Mouse (Mus musculus) T-helper 2 cell (primary cell): ENCODE measurements around the gene Nlrp6.
"Not testable (repeated sequence)": the region's sequence is repeated elsewhere in the genome, so short reads cannot be mapped to it uniquely, and the experiment has no call there.

Experiments
- in situ Hi-C: fragments of 300-600 bp; cut with MboI, MseI; formaldehyde crosslinking; loops from one replicate; pipeline ENCODE4 v1.15.1; 2025; ENCODE audit warnings: high pct_unique_total_duplicates

Gene Nlrp6

DNA sequence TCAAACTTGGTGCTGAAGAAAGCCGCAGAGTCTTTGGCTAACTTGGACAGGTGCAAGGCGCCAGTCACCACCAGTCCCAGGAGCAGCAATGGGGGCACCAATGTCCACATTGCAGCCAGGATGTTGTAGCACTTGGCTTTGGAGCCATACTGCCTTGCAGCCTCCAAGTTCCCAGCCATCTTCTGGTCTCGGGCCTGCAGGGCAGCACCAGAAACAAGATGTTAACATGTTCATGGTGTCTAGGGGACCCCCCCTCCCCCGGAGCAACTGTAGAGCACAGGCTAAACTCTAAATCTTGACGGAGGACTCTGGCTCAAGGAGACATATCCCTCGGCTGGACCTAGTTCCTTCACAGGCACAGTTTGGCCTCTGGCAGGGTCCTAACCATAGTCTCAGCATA lies 28.6 kb downstream of the Nlrp6 start:
- in situ Hi-C loops: loop anchor here (5.0 kb wide), 1 partner anchor 953 kb away; no protein-coding TSS in a partner anchor

DNA sequence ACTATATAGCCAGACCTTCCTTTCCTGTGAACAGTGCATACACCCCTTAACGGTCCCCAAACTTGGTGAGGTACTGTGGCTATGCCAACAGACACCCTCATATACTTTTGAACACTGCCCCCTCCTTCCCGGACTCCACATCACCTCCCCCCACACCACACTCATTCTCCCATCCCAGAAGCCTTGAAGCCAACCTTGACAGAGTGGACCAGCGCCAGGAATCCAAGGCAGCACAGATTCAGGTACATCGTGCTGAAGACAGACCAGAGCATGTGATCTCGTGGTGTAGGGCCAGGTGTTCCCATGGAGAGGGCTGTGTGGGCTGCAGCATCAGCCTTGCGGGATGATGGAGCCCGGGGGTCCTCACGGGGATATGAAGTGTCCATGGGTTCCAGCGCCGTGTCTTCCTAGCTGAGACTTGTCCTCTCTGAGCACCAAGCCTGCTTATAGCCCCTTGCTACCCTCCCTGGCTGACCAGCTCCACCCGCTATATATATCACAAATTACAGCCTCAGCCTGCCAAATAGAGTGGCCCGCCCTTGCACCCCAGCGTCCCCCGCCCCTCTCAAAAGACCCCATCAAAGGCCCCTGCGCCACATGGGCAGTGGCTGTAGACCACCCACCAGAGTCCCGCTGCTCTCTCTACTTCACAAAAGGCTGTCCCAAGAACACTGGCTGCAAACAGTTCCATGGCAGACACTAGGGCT lies 29.3 kb downstream of the Nlrp6 start, which contains the start of gene Ifitm5:
Gene Ifitm5, minus strand, starts transcription at position 468 of the 707 bp plus-strand sequence.
- in situ Hi-C loops: loop anchor here (5.0 kb wide), 1 partner anchor 952 kb away; no protein-coding TSS in a partner anchor

DNA sequence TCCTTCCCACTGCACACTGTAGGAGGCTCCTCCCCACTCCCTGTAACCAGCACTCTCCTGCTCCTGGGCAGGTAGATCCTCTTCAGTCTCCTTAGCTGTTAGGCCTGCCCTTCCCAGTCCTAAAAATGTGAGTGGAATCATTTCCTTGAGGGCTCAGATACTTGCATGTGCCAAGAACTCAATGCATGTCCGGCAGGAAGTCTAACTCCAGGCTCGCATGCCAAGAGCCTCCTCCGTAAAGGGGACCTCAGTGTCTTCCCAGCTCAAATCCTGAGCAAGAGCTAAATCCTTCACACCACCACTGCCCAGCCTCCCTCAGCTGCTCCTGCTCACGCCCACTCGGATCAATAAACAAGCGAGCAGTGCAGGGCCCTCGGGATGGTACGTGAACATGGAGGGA lies 30.3 kb downstream of the Nlrp6 start:
- in situ Hi-C loops: no loop called here

DNA sequence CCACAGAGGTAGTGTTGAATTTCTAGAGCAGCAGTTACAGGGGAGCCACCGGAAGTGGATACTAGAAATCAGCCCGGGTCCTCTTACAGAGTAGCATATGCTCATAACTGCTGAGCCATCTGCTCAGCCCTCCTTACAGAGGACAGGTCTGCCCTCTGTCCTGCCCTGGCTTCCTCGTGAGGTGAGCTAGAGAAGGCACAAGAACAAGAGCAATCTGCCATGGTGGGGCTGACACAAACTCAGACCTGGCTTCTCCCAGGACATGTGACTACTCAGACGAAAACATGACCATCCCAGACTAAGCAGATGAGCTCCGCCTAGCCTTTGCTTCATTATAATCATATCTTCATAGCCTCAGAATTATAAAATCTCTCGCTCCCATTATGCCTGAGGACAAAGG lies 31.1 kb downstream of the Nlrp6 start:
- in situ Hi-C loops: no loop called here

DNA sequence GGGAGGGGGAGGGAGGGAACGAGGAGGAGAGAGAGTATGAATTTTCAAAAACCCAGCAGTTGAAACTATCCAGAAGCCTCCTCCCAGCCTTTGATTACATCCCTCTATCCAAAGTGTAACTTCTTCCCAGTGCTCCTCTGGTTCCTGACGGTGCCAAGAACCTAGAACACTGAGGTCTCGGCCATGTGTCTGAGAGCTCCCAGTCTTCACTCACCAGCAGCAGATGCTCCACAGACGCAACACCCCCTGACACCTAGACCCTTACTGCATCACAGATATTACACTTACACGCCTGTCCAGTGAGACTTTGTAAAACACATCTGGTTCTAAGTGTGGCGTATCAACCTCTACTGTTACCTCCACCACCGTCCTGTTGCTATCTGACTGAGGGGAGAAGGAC lies 31.7 kb downstream of the Nlrp6 start:
- in situ Hi-C loops: no loop called here

DNA sequence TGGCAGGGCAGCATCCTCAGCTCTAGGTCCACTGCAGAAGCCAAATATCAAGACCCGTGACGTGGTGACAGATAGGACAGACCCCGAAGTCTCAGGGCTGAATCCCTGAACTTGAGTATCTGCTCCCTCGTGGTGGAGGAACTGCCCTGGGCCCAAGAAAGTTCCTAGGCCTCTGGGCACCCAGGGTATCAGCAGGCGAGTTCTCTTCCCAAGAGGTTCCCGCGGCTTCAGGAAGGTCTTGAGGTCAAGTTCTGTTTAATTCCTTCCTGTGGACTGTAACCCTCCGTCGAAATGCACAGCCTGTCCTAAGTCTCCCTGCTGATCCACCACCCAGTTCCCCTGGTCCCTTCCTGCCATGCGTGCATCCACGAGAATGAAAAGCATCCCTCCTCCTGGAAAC lies 32.4 kb downstream of the Nlrp6 start:
- in situ Hi-C loops: no loop called here

DNA sequence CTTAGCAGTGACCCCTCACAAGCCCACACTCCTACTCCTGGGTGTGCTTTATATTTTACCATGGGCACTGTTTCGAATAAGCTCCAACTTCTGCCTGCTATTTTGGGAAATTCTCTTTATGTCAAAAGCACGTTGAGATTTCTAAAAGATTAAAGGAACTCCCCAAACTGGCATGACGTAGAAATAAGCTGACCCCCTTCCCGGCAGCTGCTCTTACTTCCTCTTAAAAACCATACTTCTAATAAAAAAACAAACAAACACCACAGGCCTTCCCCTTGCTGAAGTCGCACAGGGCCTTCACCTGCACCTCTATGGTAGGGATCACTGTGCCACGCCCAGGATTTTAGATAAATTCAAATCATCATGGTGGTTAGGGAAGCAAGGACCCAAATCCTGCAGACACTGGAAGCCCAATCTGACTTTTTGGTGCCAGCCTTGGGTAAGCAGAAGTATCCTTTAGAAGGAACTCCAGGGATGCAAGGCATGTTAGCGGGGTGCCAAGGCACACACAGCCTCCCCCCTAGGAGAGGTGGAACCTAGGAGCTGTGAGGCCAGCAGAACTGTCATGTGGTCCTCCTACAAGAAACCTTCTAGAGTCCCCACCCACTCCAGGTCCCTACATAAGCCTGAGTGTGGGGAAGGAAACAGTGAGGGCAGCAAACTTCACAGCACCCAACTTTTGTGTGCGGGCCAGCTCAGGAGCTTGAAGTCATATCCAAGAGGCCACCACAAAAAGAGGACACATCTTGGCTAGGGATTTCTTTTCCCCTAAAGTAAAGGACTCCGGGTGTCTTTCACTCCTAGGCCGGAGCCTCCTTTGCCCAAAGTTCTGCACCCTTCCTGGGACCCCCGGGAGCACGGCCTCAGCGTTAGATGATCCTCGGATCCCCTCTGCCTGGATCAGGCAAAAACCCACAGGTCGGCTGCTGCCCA lies 33.4 kb downstream of the Nlrp6 start:
- in situ Hi-C loops: no loop called here

DNA sequence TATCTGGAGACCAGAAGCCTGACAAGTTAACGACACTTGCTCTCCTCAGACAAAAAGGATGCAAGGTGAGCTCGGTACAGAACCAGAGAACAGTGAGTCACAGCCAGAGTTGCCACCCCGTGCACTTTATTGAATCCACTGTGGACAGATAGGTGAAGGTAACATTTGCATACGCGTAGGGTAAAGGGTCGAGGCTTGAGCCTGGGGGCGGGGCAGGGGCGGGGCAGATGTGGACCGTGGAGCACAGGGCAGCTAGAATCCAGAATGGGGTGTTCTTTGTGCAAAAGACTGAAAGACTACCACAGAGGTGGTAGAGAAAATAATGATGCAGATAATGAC lies 34.0 kb downstream of the Nlrp6 start:
- in situ Hi-C loops: loop anchor here (5.0 kb wide), 2 partner anchors 63 to 98 kb away; partner anchors contain the start of gene Ifitm6

DNA sequence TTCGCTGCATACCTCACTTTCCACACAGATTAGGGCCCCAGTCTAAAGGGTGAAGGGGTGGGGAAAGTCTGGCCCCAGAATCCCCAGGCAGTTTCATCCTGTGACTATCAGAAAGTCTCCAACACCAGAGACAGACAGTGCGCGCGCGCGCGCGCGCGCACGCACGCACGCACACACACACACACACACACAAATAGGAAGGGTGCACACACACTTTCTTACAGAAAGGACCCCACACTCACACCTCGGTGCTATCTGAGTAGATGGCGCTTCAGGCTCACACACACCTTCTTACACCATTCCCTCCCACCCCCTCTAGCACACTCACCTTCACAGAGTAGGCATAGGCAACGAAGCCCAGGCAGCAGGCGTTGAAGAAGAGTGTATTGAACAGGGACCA lies 34.6 kb downstream of the Nlrp6 start:
- in situ Hi-C loops: loop anchor here (5.0 kb wide), 2 partner anchors 62 to 97 kb away; partner anchors contain the start of gene Ifitm6

DNA sequence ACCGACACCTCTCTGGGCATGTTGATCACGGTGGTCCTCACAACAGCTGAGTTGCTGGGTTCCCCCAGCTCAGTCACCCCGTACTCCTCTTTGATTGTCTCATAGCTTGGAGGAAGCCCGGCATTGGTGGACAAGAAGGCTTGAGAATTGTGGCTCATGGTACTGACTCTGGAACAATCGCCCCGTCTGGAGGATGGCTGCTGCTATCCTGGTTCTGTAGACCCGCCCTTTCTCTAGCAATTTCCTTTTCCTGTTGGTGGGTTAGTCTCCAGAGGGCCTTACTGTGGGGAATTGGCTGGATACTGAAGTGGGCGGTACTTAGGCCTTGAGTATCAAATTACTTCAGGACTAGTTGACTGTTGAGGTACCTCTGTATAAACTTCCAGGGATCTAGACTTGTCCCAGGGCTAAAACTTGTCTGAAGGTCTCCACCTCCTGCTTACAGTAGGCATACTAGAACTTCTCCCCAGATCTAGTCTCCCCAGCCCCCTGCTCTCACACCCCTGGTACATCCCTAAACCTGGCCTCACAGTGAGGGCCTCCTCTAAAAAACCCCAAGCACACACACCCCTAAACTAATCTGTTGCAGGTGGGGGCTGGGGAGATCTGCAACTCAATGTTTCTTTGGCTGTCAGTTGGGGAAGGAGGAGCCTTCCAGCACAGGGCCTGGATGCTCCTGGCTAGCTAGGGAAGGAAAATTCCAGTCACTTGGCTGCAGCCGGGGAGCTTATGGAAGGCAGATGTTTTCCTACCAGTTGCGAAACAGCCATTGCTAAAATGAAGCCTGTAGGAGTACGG lies 35.3 kb downstream of the Nlrp6 start, which contains the start of the genes Gm45717 and Ifitm2:
Gene Gm45717, minus strand, starts transcription at position 180 of the 798 bp plus-strand sequence.
Gene Ifitm2, minus strand, starts transcription at position 230 of the 798 bp plus-strand sequence.
- in situ Hi-C loops: loop anchor here (5.0 kb wide), 2 partner anchors 61 to 96 kb away; partner anchors contain the start of gene Ifitm6

DNA sequence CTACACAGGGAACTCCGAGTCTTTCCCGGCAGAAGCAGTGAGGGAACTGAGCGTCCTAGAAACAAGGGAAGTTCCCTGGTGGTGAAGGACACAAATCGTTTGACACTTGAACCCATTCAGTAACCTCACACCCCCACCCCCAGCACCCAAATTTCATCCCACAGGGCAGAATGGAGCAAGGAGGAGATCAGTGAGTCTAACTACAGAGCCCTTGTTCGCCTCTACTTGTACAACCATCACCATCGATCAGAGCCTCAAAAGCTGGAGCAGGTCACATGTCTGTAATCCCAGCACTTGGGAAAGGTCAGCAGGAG lies 35.8 kb downstream of the Nlrp6 start:
- in situ Hi-C loops: loop anchor here (5.0 kb wide), 2 partner anchors 61 to 96 kb away; partner anchors contain the start of gene Ifitm6

DNA sequence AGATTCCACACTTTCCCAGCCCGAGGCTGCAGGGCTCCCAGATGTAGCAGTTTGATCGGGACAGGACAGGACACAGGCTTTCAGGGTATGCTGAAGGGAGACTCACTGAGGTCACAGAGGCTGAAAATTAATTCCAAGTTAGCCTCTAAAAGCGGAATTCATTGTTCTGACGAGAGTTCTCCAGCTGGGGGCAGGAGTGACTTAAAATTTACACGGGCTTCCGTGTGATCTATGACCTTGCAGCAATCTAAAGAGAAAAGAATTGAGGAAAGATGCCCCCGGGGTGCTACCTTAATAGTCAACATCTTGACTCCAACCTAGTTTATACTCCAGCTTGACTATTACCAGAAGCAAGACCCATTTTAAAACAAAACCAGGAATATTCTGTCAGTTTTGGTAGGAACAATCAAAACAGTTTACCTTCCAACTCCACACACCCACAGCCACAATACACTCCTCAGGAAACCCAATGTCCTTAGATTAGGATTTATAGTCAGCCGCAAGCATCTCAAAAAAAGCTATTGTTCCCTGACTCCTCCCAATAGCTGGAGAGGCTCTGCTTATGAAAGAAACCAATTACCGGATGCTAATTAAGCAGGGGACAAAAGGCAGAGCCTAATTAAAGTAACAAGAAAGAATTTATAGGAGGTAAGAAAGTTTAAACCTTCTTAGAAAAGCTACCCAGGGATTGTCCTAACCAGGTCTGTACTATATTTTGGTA lies 38.6 kb downstream of the Nlrp6 start:
- in situ Hi-C loops: loop anchor here (5.0 kb wide), 2 partner anchors 58 to 93 kb away; partner anchors contain the start of gene Ifitm6

DNA sequence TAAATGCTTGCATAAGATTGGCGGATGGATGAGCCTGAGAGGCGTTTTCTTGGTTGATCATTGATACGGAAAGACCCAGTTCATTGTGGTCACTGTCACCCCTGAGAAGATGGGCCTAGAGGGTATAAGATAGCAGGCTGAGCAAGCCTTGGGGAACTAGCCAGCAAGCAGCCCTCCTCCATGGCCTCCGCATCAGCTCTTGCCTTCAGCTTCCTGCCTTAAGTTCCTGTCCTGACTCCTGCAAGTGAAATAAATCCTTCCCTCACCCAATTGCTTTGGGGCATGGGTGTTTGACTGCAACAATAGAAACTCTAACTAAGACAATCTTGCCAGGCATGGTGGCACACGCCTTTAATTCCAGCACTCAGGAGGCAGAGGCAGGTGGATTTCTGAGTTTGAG lies 39.3 kb downstream of the Nlrp6 start:
- in situ Hi-C loops: no loop called here

DNA sequence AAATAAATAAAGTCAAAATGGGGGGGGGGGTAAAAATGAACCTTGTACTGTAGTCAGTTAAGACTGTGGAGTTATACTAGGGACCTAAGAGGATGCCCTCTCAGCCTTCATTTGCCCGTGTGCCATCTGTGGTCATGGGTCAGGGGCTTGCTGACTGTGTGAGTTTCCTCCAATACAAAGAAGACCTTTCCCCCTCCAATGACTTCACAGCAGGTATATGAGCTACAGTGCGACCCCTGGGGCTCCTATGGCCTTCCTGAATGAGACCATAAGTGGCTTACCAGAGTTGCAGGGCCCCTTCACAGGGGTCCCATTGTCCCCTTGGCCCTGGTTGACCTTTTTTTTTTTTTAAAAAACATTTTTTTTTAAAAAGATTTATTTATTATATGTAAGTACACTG lies 40.7 kb downstream of the Nlrp6 start:
- in situ Hi-C loops: no loop called here

DNA sequence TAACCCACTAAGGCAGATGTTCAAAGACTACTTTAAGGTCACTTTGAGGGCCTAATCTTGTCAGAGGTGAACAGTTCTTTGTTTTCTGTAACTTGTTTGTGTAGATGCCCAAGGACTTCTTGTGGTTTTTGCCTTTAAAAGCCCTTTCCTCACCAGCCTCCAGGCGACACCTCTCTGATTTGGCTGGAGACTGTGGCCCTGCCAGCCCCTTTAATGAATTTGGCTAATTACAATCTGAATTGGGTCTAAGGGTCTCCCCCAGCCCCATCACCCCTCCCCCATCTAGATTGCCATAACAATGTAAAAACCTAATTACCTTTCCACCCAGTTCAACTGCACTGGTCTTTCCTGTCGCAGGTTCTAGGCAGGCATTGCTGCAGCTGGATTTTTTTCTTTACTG lies 42.0 kb downstream of the Nlrp6 start:
- in situ Hi-C loops: no loop called here

DNA sequence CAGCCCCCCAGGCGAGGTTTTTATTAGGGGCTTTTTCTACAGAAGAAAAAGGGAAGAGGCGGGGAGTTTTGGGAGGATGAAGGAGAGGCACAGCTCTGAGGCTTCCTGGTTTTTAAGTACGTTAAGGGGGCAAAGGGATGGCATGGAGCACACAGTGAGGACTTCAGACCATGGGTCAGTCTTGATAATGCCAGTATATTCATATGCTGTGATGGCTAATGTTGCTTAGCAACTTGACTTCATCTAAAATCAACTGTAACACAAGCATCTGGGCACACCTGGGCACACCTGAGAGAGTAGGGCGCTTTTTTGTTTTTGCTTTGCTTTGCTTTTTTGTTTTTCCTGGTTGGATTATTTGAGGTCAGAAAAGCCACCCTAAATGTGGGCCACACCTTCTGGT lies 46.2 kb downstream of the Nlrp6 start, which contains the start of gene Ifitm1:
Gene Ifitm1, plus strand, starts transcription at position 301 of the 400 bp plus-strand sequence.
- in situ Hi-C loops: no loop called here

DNA sequence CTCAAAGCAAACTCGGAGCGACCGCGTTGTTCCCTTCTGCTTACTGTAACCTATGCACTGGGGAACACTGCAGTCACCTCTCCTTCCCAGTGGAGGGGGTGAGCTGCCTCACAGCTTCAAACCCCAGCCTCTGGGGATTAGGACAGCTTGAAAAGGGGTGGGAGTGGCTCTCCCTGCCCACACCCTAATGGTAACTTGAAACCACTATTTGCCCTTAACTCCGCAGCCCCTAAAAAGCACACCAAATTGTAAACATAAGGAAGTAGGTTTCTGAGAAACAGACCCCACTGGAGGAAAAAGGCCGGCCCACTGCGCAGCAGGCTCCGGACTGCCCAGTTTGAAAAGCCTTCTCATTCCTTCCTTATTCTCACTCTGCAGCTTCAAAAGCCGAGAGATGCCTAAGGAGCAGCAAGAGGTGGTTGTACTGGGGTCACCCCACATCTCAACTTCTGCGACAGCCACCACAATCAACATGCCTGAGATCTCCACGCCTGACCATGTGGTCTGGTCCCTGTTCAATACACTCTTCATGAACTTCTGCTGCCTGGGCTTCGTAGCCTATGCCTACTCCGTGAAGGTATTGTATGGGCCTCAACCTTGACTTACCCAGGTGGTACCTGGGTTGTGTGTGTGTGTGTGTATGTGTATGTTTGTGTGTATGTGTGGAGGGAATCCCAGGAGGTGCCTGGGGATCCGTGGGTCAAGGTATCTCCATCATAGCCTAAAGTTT lies 47.3 kb downstream of the Nlrp6 start:
- in situ Hi-C loops: no loop called here

DNA sequence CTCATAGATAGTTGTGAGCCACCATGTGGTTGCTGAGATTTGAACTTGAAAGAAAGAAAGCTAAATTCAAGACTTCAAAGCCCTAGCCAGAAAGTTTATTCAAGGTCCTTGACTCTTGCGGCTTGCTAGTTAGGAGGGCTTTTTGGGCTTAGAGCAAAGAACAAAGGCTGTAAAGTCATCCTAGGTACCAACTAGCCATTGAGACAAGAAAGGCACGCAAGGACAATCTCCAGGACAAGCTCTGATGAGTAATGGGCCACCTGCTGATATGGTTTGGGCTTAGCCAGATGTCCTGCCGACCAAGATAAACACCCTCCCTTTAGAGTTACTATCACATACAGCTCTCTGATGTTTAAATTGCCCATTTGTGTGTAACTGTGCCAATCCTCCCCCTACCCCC lies 48.0 kb downstream of the Nlrp6 start:
- in situ Hi-C loops: not testable (repeated sequence)

DNA sequence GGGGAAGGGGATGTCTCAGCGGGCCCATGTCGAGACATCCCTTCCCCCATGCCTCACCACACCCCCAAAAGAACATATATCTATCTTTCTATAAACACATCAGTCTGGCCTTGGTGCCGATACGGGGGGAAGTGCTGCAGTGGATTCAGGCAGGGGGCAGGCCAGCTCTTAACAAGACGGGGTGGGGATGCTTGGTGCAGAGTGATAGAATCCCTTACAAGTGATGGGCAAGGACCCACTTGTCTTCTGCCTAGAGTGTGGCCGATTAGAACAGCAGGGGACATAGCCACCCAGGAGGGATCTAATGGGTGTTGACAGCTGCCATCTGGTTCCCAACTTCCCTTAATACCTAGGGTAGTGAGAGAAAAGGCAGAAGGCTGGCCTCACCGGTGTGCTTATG lies 50.2 kb downstream of the Nlrp6 start:
- in situ Hi-C loops: no loop called here
